Mouse (Mus musculus) intestine, postnatal 0 days (tissue): Measurements from ENCODE around the gene Snx27. TPM values are rescaled to one million over a fixed set of nuclear protein-coding genes. Genes with fewer than 3 reads are reported as not detected.

ENCODE experiments used
- ATAC-seq: fragments of 200-750 bp; cut with Nextera tagmentation; 2 replicates; pipeline ENCODE4 v1.8.0; 2017; ENCODE audit warnings: mild to moderate bottlenecking, moderate TSS enrichment, moderate library complexity
- H3K27ac ChIP-seq: fragments of 300-500 bp; sonication (generic); 2 replicates; pipeline ENCODE4 v1.5.1; 2014; ENCODE audit warnings: mild to moderate bottlenecking, low read depth, low read length, moderate library complexity
- H3K27me3 ChIP-seq: fragments of 300-500 bp; sonication (generic); replicated peaks from 2 replicates; pipeline ENCODE4 v1.6.1; 2014; ENCODE audit warnings: low read length, mixed read lengths; ENCODE audit not compliant: control insufficient read depth, insufficient read depth
- H3K36me3 ChIP-seq: fragments of 300-500 bp; sonication (generic); 2 replicates; pipeline ENCODE4 v1.6.1; 2014; ENCODE audit warnings: mild to moderate bottlenecking, moderate library complexity; ENCODE audit not compliant: control insufficient read depth, insufficient read depth
- H3K4me1 ChIP-seq: fragments of 300-500 bp; sonication (generic); replicated peaks from 2 replicates; pipeline ENCODE4 v1.6.1; 2014; ENCODE audit warnings: antibody characterized with exemption, low read length, mixed read lengths; ENCODE audit not compliant: control insufficient read depth, insufficient read depth
- H3K4me2 ChIP-seq: fragments of 300-500 bp; sonication (generic); replicated peaks from 2 replicates; pipeline ENCODE4 v1.6.1; 2014; ENCODE audit warnings: low read depth, mild to moderate bottlenecking, moderate library complexity
- H3K4me3 ChIP-seq: fragments of 300-500 bp; sonication (generic); 2 replicates; pipeline ENCODE4 v1.5.1; 2014; ENCODE audit warnings: low read depth, low read length
- H3K9ac ChIP-seq: fragments of 300-500 bp; sonication (generic); 2 replicates; pipeline ENCODE4 v1.6.1; 2014; ENCODE audit warnings: mild to moderate bottlenecking, low read depth, low read length
- H3K9me3 ChIP-seq: fragments of 300-500 bp; sonication (generic); 2 replicates; pipeline ENCODE4 v1.6.1; 2016; ENCODE audit warnings: mixed run types; ENCODE audit not compliant: control insufficient read depth
- CTCF ChIP-seq: sonication (generic); IDR thresholded peaks from 2 replicates; pipeline ENCODE4 v1.5.1; 2016; ENCODE audit warnings: low read depth, mild to moderate bottlenecking, control low read depth, antibody characterized with exemption, moderate library complexity
- WGBS: fragments of 180-500 bp; shearing (Covaris S2); extraction: QIAGEN DNeasy Blood & Tissue Kit; methylation state at CpG from one replicate; pipeline ENCODE4 v1.1.7; 2014; 5-methylcytosine and 5-hydroxymethylcytosine counted together
- polyA plus RNA-seq: library from polyadenylated mRNA; unstranded; fragments of >200 nt; fragmentation: Nextera tagmentation; extraction: Ambion mirVana; gene quantifications from 2 replicates; pipeline ENCODE4 v1.2.1, GENCODE M21; 2015

Gene Snx27
- polyA plus RNA-seq, 1 experiment from 2014 or later = 20.9 TPM

DNA sequence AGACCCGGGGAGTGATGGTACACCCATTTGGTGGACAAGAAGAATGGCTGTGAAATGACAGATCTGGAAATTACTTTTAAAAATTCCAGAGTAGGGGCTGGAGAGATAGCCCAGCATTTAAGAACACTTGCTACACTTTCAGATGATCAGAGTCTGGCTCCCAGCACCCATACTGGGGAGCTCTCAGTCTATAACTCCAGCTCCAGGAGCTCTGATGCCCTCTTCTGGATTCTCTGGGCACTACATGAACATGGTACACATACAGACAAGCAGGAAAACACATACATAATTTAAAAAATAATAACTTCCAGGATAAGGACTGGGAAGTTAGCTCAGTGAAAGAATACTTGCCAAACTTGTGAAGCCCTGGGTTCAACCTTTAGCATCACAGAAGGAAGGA is 75.9 kb downstream of the Snx27 start:
- TF ChIP-seq CTCF = peak; percentile 49
- peaks cover 35% of the 10 kb centered on the region for H3K36me3 ChIP-seq
- whole genome bisulfite sequencing = 91% methylated on average over 1 of the region's 1 CpGs
- no peak overlapping the region for H3K9ac ChIP-seq
- H3K4me2 ChIP-seq = no peak overlapping the region
- no peaks in the 10 kb centered on the region for H3K4me1 ChIP-seq
- no peak overlapping the region for H3K27ac ChIP-seq
- H3K4me3 ChIP-seq = no peak overlapping the region
- H3K27me3 ChIP-seq = no peaks in the 10 kb centered on the region
- no peak for ATAC-seq
- H3K9me3 ChIP-seq = no peaks in the 10 kb centered on the region

DNA sequence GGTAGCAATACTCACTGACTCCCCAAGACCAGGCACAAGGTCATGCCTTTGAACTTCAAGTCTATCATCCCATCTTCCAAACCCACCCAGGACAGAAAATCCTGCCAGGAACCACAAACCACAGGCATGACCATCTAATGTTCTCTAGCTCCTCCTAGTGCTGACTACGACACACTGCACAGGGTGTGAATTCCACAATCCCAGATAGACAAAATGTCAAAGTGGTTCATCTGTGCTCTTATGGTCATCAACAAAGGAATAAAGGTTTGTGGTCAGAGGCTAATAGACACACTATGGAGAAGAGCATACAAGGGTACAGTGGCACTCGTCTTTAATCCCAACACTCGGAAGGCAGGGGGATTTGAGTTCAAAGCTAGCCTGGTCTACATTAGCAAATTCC is 80.3 kb downstream of the Snx27 start:
- ATAC-seq = no peak
- Histone ChIP-seq H3K4me2 (no peak overlapping the region), H3K4me3 (no peak overlapping the region), H3K9ac (no peak overlapping the region), H3K27ac (no peak overlapping the region), H3K27me3 (no peaks in the 10 kb centered on the region), H3K36me3 (peaks cover 33% of the 10 kb centered on the region), H3K9me3 (no peaks in the 10 kb centered on the region), H3K4me1 (no peaks in the 10 kb centered on the region)
- 78% methylated on average over 3 of the region's 3 CpGs for WGBS
- peak; percentile 86 for TF ChIP-seq CTCF

DNA sequence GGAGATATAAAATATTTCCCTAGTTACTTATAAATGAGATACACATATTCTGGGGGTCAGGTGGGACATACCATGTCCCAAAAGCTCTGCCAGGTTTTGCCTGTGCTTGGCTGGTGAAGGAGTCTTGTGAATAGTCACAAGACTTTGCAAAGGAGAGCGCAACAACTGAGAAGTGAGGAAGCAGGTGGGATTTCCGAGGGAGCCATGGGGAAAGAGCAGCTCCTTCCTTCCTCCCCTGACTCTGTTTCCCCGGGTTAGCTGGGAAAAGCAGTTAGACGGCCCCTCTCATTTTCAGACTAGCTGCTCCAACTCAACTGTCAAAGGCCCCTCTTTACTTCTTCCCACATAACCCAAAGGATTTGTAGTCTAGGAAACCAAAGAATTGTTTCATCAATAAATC is 85.4 kb downstream of the Snx27 start:
- 86% methylated on average over 4 of the region's 4 CpGs for WGBS
- Histone ChIP-seq H3K4me2 (no peak overlapping the region), H3K27ac (no peak overlapping the region), H3K36me3 (peaks cover 33% of the 10 kb centered on the region), H3K4me1 (no peaks in the 10 kb centered on the region), H3K9me3 (no peaks in the 10 kb centered on the region), H3K4me3 (no peak overlapping the region), H3K9ac (no peak overlapping the region), H3K27me3 (no peaks in the 10 kb centered on the region)
- ATAC-seq = no peak
- TF ChIP-seq CTCF = no peak

DNA sequence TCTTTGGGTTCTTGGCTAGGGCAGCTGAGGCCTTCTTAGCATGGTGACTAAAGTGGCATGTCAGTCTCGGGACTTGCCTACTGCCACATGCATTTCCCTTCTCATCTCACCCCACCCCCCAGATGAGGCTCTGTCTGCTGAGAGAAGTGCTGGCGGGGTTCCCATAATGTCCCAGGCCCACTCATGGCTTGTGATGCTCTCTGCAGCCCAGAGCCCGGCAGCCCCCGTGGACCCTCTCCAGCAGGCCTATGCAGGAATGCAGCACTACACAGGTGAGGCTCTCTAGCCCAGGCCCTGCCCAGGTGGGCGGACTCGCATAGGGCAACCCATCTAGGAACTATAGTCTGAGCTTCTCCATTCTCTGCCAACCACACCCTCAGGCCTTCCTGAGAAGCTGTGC is 94.9 kb downstream of the Snx27 start:
- no peak overlapping the region for H3K4me2 ChIP-seq
- no peaks in the 10 kb centered on the region for H3K27me3 ChIP-seq
- peaks cover 2% of the 10 kb centered on the region; the same call in 1 of the 2 replicates for H3K36me3 ChIP-seq
- no peaks in the 10 kb centered on the region for H3K9me3 ChIP-seq
- H3K4me1 ChIP-seq = no peaks in the 10 kb centered on the region
- no peak for ATAC-seq
- no peak overlapping the region for H3K27ac ChIP-seq
- TF ChIP-seq CTCF = no peak
- H3K4me3 ChIP-seq = no peak overlapping the region
- WGBS = 69% methylated on average over 6 of the region's 6 CpGs
- no peak overlapping the region for H3K9ac ChIP-seq

DNA sequence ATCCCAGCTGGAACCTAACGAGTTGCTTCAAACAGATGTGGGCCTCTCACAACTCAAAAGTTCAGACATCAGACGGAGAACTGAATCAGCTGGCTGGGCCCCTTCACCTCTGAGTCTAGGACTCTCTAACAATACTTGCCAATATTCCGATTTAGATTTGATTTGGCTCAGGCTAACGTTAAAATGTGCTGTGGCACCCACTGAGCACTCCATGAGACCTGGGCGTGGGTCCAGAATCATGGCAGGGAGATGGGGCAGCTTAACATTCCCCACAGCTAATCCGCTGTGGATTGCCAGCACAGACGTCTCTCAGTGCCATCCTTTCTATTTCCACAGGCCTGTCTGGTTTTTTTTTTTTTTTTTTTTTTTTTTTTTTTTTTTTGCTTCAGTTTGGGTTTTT is 96.6 kb downstream of the Snx27 start:
- H3K36me3 ChIP-seq = peaks cover 2% of the 10 kb centered on the region; the same call in 1 of the 2 replicates
- WGBS = 76% methylated on average over 7 of the region's 7 CpGs
- H3K27me3 ChIP-seq = no peaks in the 10 kb centered on the region
- no peak overlapping the region for H3K27ac ChIP-seq
- no peak overlapping the region for H3K4me2 ChIP-seq
- no peaks in the 10 kb centered on the region for H3K9me3 ChIP-seq
- H3K4me3 ChIP-seq = no peak overlapping the region
- no peak for TF ChIP-seq CTCF
- no peak overlapping the region for H3K9ac ChIP-seq
- H3K4me1 ChIP-seq = no peaks in the 10 kb centered on the region
- no peak for ATAC-seq

DNA sequence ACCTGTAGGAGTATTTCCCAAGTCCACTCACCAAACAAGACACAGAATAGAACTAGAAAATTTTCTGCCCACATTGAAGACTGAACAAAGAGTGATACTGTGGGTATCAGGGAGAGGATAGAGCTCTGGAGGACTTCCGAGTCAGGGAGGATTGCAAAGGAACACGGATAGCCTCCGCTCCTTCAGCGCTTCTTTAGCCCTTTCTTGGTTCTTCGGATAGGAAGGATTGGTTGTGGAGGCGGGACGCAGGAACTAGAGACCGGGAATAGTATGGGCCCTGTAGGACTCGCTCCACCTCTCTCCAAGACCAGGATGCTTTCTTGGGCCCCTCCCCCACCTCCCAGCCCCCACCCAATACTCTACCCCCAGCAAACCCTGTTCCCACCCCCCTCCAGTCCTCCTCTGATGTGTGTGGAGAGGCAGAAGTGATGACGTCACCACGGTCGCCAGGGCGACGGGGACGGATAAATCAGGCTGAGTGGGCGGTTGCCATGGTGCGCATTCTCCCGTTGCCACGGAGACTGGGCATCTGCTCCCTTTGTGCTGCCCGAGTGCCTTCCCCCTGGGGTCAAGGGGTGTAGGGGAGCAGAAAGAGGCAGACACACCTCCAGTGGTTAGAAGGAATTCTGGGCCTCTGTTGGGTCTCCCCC is 98.6 kb downstream of the Snx27 start:
- H3K27me3 ChIP-seq = peaks cover 5% of the 10 kb centered on the region
- no peak for TF ChIP-seq CTCF
- H3K27ac ChIP-seq = no peak overlapping the region
- H3K4me2 ChIP-seq = no peak overlapping the region
- H3K4me1 ChIP-seq = no peaks in the 10 kb centered on the region
- H3K36me3 ChIP-seq = no peaks in the 10 kb centered on the region
- 34% methylated on average over 20 of the region's 20 CpGs for WGBS
- H3K9ac ChIP-seq = no peak overlapping the region
- ATAC-seq = no peak
- H3K4me3 ChIP-seq = no peak overlapping the region
- no peaks in the 10 kb centered on the region for H3K9me3 ChIP-seq
